Mouse (Mus musculus) spleen, postnatal 14 days (tissue): ENCODE measurements around the gene Papln.

Experiments
- DNase-seq, 2 experiments: peaks; one replicate each; pipeline ENCODE4 v3.0.0; 2021 to 2022; ENCODE audit warnings: low spot score in 2 of 2

The Papln gene

DNA sequence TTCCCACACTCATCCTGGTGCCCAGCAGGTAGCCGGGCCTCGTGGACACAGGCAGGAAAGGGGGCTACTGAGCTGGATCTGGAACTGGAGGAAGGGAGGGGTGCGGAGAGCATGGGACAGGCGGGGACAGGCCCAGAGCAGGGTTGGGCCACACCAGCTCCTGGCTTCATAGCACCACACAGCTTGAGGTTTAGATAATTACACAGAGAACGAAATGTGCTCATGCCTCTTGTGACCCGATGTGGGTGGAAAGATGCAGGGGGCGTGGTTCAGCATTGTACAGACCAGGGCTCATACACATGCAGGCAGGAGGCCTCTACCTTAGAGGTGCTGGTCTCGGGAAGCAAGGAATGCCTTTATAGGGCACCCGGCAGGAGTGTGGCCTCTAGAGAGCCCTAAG is 4.4 kb downstream of the Papln start:
- no peak for DNase-seq

DNA sequence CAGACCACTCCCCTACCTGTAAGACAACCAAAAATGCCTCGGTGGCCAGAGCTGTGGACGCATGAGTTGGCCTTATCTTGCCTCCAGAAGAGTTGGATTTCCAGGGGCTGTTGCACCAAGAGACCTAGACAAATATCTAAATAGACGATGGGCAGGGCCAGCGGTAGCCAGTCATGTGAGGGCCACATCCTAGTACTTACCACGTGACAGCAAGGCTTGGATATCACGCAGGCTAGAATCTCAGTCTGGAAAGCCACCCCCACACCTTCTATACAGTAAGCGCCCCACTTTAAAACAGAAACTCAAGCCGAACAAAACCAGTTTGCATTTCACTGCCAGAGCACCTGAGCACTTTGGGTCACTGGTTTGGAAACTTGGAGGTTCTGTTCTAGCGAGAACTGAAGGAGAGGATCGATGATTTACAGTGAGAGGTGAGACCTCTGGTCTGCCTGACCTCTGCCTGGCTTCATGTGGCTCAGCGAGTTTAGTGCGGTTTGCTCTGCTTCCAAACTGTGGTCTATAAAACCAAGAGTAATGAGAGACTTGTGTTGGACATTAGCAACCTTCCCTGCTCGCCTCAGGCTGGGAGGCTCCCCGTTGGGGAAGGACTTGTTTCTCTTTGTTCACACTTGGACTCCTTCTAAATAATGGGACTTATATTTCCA is 4.9 kb downstream of the Papln start:
- no peak for DNase-seq

DNA sequence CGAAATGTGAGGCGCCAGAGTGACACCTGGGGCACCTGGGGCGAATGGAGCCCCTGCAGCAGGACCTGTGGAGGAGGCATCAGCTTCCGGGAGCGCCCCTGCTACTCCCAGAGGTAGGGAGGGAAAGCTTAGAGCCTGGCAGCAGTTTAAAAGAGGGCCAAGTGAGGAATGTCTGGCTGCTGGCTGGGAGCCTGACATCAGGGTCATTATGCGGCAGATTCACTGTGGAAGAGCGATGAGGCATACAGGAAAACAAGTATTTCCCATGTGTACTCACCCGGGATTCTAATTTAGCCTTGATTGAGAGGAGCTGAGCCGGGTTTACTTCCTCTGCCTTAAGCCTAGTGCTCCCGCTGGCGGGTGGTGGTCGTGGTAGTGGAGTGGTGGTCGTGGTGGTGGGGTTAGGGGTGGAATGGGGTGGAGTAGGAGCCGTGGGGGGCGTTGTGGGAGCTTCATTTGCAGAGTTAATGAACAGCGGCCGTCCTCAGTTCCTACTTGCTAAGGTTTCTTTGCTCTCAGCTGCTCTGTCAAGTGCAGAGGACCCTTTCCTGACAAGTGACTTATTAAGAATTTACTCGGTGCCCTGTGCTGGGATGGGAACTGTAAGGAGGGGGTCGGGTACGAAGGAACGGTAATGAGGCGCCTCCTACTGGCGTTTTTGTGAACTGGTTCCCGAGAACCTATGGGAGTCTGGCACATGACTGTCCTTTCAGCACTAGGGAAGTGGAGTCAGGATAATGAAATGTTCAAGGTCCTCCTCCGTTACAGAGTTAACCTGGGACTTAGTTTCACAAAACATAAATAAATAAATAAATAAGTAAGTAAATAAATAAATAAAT is 7.2 kb downstream of the Papln start:
- DNase-seq: peak in 1 of 2 experiments; percentile 35

DNA sequence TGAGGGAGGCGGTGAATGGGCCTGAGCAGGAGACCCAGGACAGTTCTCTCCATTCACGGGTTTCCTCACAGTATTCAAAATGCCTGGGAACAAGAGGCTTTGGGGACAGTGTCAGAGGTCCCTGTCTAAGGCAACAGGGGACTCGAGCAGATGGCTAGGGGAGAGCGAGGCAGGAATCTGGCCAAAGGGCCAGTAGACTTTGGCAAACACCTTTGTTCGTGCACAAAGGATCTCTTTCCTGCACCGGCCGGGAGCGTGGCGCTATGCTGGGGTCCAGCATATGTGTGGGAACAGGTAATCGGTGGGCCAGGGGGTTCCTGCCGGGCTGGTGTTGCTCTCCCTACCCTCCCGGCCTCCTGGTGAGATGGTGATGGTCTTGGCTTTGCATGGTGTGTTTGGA is 12.2 kb downstream of the Papln start:
- no peak for DNase-seq

DNA sequence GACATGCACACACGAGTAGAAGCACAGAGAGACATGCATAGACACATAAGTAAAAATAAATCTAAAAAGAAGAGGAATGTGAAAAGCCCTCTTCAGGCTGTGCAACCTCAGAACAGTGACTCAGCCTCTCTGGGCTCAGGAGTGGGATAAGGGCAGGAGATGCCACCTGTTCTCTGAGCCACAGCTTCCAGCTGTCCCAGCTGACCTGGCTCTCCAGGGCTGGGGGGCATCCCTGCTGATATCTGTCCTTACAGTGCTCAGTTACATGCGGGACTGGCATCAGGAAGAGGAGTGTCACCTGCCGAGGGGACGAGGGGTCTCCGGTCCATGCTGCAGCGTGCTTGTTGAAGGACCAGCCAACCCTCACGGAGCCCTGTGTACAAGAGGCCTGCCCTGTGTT is 13.3 kb downstream of the Papln start:
- DNase-seq: no peak

DNA sequence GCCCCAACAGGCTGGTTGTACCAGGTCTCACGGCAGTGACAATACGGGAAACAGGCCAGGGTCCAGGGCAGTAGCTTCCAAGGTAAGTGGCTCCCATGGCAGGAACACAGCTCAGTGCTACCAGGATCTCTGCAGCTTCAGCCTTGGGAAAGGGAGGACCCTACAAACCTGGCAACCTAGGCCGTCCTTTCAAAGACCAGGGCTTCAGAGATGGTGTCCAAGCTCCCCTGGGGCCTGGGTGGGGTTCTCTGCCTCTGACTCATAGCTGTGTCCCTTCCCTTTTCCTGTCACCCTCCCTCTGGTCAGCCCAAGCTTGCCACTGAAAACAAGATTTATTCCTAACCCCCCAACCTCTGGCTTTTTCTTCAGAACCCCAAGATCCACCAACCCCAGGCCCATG is 16.7 kb downstream of the Papln start:
- no peak for DNase-seq

DNA sequence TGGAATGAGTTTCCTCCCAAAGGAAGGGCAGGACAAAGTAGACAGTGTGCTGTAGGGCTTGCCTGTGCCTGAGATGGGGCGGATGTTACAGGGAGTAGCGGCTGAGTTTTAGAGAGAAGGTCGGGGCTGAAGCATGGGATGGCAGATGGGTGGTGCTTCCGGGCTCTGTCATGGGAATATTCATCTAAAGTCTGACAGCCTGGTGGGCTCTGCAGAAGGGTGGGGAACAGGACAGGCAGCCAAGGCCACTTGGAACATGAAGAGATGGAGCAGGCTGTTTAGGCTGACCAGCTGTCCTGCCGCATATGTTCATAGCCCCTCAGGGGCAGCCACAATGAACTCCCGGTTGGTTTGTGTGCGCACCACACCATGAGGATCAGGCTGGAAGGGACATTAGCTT is 17.8 kb downstream of the Papln start:
- no peak for DNase-seq

DNA sequence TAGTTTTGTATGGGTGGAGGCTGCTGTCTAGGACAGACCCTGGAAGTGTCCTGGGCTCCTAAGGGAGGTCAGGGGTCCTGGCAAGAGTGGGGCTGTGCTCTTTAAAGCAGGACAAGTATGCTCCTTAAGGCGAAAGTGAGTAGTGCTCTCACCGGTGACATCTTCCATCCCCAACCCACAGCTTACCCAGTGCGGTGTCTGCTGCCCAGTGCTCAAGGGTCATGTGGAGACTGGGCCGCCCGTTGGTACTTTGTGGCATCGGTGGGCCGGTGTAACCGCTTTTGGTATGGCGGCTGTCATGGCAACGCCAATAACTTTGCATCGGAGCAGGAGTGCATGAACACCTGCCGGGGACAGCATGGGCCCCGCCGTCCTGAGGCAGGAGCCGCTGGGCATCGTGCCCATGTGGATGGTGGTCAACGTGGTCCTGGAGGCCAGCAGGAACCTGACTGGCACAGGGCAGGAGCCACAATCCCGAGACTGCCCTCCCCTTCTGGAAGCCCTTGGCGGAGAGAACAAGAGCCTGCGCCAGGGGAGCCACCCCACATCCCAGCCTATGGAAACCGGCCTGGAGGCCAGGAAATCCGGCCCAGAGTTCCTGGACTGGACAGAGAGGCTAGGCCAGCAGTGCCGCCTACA is 18.3 kb downstream of the Papln start:
- no peak for DNase-seq

DNA sequence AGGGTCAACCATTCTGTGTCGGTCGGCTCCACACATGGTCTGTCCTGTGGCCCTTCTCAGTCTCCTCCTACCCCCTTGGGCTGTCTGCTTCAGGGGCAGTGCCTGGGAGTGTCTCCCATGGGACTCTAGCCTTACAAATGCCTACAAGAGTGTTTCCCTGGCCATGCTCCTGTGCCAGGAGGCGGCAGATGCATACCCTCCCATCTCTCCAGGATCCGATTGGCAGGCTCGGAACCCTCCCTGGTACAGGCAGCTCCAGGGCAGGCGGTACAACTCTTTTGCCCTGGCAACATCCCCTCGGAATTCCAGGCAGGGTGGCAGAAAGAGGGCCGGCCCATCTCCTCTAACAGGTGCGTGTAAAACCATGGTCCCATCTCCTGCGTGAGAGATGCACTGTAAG is 19.2 kb downstream of the Papln start:
- DNase-seq: no peak

DNA sequence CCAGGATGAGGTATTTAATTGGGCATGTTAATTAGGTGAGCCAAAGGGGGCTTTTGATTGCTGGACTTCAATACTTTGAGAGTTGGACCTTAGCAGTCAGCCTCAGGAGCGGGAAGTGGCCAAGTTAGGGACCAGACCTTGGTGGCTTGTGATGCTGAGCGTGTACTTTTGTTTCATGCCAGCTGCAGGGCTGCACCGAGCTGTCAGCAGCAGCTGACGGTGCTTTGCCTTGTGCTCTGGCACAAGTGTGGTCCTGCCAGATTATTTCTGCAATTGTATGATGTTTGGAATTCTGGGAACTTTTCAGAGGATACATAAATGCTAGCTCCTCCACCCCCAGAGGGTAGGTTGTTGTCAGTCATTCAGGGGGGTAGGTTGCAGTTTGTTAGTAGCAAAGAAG is 21.9 kb downstream of the Papln start:
- DNase-seq: no peak

DNA sequence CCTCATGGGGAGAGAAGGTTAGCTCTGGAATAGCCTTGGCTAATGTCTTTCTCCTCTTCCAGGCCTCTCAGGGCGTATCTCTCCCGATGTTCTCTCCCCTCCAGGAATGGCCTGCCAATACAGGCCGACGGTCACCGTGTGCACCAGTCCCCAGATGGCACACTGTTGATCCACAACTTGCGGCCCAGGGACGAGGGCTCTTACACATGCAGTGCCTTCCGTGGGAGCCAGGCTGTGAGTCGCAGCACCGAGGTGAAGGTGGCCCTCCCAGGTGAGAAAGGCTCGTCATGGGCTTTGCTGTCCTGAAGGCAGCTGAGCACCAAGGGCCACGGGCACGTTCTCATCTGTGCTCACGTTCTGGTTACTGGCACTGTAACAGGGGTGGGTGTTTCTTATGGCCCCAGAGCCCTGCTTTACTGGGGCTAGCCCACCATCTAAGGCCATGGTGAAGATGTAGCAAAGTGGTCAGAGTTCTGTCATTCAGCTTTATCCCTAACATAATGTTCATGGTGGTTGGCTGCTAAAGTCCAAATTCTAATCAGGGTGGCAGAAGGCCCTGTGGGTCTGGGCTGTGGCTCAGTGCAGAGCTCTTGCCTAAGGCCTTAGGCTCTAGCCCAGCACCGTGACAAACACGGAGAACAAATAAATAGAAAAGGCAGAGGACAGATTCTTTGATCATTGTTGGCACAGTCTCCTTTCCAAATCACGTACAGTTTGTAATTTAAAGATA is 25.8 kb downstream of the Papln start:
- DNase-seq: no peak

DNA sequence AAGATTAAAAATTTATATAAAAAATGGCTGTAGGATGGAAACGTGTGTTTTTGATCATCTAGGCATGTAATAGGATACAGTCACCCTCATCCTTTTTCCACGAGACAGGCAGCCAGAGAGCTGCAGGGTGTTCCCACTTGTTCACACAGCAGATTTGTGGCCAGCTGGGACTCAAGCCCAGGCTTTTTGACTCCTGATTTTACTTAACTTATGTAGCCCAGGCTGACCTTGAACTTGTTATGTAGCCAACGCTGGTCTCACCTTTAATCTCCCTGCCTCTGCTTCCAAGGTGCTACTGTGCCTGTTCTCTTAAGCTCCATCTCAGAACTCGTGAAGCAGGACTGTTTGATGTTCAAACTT is 26.3 kb downstream of the Papln start:
- DNase-seq: no peak

DNA sequence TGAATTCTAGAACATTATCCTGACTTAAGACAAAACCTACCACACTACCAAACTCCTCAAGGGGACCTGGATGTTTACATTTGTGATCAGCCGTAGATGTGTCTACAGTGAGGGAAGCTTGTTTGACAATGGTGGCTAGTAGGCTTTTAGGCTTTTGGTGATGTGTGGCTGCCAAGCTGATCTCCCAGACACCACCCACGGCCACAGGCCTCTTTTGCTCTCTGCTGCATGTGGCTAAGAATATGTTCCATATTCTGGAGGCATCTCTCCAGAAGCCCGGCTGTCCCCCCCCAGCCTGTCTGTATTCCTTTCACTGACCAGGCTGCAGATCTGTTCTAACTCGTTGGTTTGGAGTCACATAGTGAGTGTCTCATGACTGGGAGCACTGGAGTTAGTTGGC is 27.3 kb downstream of the Papln start:
- DNase-seq: no peak

DNA sequence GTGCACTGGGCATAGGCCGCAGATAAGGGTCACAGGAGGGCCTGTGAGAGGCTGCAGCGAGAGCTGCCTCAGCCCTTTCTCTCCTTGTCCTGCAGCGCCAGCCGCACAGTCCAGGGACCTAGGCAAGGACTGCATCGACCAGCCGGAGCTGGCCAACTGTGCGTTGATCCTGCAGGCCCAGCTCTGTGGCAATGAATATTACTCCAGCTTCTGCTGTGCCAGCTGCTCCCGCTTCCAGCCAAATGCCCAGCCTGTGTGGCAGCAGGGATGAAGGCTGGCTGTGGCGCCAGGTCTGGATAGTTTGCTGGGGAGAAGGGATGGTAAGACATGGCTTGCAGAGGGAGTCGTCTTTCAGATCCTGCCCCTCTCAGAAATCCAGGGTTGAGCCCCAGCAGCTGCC is 28.3 kb downstream of the Papln start:
- DNase-seq: no peak

DNA sequence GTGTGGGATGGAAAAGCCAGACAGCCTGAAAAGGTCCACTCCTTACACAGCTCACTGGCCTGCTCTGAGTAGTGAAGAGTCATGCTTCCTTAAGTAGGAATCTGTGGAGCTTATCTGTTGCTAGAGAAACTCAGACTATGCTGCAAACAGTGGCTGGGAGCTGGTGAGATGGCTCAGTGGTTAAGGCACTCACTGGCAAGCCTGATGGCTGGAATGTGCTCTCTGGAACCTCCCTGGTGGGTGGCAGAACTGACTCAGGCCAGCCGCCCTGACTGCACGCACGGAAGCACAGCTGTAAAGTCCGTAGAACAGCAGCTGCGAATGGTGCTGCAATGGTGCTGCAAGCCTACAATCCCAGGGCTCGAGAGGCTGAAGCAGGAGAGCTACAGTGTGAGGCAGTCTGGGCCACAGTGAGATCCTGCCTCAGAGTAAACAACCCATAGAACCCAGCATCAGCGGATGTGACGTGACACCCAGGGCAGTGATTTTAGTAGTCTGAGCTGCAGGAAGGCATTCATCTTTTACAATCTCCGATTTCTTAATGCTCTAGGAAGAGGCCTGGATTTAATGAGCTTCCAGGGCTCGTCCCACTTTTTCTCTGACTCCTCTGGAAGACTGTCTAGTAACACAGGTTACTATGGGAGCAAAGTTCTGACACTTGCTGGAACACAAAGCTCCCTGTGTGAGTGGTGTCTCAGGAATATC is 29.4 kb downstream of the Papln start:
- DNase-seq: no peak

DNA sequence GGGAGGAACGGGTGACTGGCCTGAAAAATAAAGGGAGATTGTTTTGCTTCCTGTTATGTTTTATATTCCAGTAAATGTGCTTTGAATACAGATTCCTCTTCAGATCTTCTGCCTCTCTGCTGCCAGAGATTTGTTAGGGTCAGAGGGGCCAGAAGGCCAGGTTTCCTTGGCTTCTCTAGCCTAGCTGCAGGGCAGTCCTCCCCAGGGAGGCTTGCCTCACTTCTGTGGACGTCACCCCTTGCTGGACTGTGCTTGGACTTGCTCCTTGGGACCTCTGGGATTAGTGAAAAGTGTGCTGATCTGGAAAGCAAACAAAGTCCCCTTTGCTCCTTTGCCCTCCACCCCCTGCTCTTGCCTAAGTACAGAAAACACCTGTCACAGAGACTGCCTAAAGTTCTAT is 31.6 kb downstream of the Papln start:
- no peak for DNase-seq

DNA sequence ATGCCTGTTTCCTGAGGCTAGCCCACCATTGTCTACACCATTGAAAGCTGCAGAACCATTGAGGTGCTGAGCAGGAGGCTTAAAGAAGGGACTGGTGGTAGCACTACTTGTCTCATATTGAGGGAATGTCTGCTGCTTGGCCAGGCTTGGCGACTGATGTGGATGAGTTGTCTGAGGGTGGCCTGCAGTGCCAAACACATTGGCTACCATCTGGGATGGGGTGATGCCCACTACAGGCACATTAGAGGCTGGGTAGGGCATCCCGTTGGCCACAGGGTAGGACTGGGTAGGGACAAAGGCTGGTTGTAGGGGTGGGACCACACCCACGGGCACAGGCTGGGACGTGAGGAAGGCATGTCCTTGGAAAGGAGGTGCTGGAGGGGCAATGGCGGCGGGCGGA is 32.2 kb downstream of the Papln start:
- no peak for DNase-seq

DNA sequence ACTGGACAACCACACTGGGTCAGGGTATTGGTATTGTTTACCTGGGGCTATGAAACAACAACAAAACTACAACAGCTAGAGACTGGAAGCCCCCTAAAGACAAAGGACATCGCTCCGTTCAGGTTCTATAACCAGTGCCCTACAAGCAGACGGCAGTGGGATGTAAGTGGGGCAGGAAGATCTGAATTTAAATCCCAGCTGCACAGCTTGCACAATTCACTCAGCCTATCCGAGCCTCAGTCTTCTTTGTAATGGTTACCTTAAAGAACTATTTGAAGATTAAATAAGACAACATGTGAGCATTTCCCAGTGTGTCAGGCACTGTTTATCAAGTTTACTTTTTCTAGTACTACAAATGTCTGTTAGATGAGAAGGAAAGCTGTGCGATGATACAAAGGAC is 34.9 kb downstream of the Papln start:
- DNase-seq: no peak

DNA sequence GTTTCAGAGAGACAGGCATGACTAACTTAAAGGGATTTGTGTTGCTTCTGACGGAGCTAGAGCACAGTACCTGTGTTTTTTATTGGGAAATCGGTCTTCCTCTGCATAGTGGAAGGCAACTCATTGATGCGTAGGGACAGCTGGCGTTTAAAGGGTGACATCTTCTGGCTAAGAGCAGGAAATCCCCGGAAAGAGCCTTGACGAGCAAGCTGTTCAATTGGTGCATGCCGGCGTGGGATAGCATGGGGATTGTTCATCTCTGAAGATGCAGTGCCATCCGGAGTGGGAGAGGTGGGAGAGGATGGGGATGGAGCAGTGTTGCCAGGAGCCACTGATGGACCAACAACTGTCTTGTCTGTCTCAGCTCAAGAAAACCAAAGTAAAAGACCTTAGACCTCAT is 37.5 kb downstream of the Papln start:
- DNase-seq: no peak

DNA sequence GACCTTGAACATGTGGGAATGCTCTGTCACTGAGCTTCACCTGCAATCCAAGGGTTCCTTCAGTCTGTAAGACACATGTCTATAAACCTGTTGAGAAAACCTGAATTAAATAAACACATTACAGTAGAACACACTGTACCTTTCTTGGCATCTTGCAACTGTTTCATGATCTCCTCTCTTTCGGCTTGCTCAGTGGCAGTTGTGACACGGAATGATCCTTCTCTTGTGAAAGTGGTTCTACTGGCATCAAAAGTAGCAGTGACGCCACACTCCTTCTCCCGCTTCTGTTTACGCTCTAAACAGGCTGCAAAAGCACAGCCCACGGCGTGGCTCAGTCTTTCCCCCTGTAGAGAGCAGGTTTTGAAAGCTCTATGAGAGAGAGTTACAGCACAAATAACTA is 40.2 kb downstream of the Papln start:
- DNase-seq: no peak

DNA sequence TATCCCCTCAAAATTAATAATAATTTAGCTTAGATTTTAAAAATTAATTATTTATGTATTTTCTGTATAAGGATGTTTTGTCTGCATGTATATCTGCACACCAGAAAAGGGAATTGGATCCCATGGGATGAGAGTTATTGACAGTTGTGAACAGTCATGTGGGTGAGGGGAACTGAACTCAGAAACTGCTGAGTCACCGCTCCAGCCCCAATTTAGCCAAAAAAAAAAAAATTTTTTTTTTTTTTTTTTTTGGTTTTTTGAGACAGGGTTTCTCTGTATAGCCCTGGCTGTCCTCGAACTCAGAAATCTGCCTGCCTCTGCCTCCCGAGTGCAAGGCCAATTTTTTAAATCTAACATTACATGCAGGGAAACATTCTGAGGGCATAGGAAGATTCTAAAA is 48.5 kb downstream of the Papln start:
- DNase-seq: no peak

DNA sequence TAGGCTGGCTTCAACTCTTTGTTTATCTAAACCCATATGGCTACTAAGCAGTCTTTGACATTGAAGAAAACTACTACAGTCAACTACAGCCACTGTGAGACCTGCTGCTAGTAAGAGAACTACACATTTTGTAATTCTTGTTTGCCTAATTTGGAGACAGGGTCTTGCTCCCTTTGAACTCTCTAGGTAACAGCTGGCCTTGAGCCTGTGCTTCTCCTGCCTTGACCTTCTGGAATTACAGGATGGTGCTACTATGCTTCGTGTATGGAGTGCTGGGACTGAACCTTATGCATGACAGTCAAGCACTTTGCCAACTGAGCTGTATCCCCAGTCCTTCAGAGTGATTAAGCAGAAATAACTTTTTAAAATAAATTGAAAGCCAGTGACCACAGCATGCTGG is 53.2 kb downstream of the Papln start:
- DNase-seq: no peak
